Mouse (Mus musculus) forebrain, embryonic 11.5 days (tissue): Measurements from ENCODE around the gene Erich3. TPM values are rescaled to one million over a fixed set of nuclear protein-coding genes. Genes with fewer than 3 reads are reported as not detected.

Experiments
- ATAC-seq: fragments of 200-750 bp; cut with Nextera tagmentation; replicated peaks from 2 replicates; pipeline ENCODE4 v1.8.0; 2017; ENCODE audit warnings: moderate TSS enrichment; ENCODE audit not compliant: low FRiP score
- DNase-seq: peaks from one replicate; pipeline ENCODE4 v3.0.0-alpha.2; 2017; ENCODE audit warnings: low spot score
- H3K27ac ChIP-seq: fragments of 300-500 bp; sonication (generic); 2 replicates; pipeline ENCODE4 v1.5.1; 2014; ENCODE audit warnings: low read depth, low read length
- H3K27me3 ChIP-seq: fragments of 300-500 bp; sonication (generic); 2 replicates; pipeline ENCODE4 v1.6.1; 2014; ENCODE audit warnings: mild to moderate bottlenecking, low read length, mixed read lengths; ENCODE audit not compliant: control insufficient read depth, insufficient read depth
- H3K36me3 ChIP-seq: fragments of 300-500 bp; sonication (generic); 2 replicates; pipeline ENCODE4 v1.6.1; 2014; ENCODE audit warnings: mild to moderate bottlenecking, low read length, moderate library complexity, mixed read lengths; ENCODE audit not compliant: control insufficient read depth, insufficient read depth
- H3K4me1 ChIP-seq: fragments of 300-500 bp; sonication (generic); replicated peaks from 2 replicates; pipeline ENCODE4 v1.6.1; 2014; ENCODE audit warnings: low read length, mixed read lengths; ENCODE audit not compliant: control insufficient read depth, insufficient read depth
- H3K4me2 ChIP-seq: fragments of 300-500 bp; sonication (generic); 2 replicates; pipeline ENCODE4 v1.6.1; 2014; ENCODE audit warnings: low read depth, mild to moderate bottlenecking, low read length, moderate library complexity, mixed read lengths; ENCODE audit not compliant: severe bottlenecking
- H3K4me3 ChIP-seq: fragments of 300-500 bp; sonication (generic); 2 replicates; pipeline ENCODE4 v1.5.1; 2014; ENCODE audit warnings: low read depth, low read length
- H3K9ac ChIP-seq: fragments of 300-500 bp; sonication (generic); 2 replicates; pipeline ENCODE4 v1.6.1; 2014; ENCODE audit warnings: low read length
- H3K9me3 ChIP-seq: fragments of 300-500 bp; sonication (generic); 2 replicates; pipeline ENCODE4 v1.6.1; 2016; ENCODE audit warnings: low read length, mixed read lengths; ENCODE audit not compliant: control insufficient read depth
- WGBS: fragments of 180-500 bp; shearing (Covaris S2); extraction: QIAGEN DNeasy Blood & Tissue Kit; methylation state at CpG from one replicate; pipeline ENCODE4 v1.1.7; 2014; 5-methylcytosine and 5-hydroxymethylcytosine counted together
- polyA plus RNA-seq: library from polyadenylated mRNA; unstranded; fragments of >200 nt; fragmentation: Nextera tagmentation; extraction: Ambion mirVana; gene quantifications from 2 replicates; pipeline ENCODE4 v1.2.1, GENCODE M21; 2014

Erich3 gene
- polyA plus RNA-seq, 1 experiment from 2014 or later, result 0.47 TPM

- Histone ChIP-seq H3K9ac (no peak overlapping the region), H3K4me3 (no peak overlapping the region), H3K4me1 (peaks cover 5% of the 10 kb centered on the region; the same call in 1 of the 2 replicates), H3K9me3 (no peaks in the 10 kb centered on the region), H3K27ac (no peak overlapping the region), H3K36me3 (no peaks in the 10 kb centered on the region), H3K4me2 (peak overlapping the region; percentile 79), H3K27me3 (peaks cover 6% of the 10 kb centered on the region; the same call in 1 of the 2 replicates)
- 44% methylated on average over 4 of the region's 4 CpGs for WGBS
- DNase-seq (no peak), ATAC-seq (no peak)
Observed at GRCm38 (mm10) chr3:154664636-154665035, 977 bp downstream of the Erich3 start.

GRCm38 (mm10) chr3:154668485-154668884 is 4.8 kb downstream of the Erich3 start:
- no peaks in the 10 kb centered on the region for H3K9me3 ChIP-seq
- H3K4me1 ChIP-seq, result peaks cover 3% of the 10 kb centered on the region; the same call in 1 of the 2 replicates
- no peak for DNase-seq
- no peak overlapping the region for H3K27ac ChIP-seq
- H3K9ac ChIP-seq, result no peak overlapping the region
- H3K36me3 ChIP-seq, result no peaks in the 10 kb centered on the region
- no peak overlapping the region for H3K4me3 ChIP-seq
- peaks cover 2% of the 10 kb centered on the region; the same call in 1 of the 2 replicates for H3K27me3 ChIP-seq
- 87% methylated on average over 3 of the region's 3 CpGs for WGBS
- ATAC-seq, result no peak
- no peak overlapping the region for H3K4me2 ChIP-seq

- H3K27me3 ChIP-seq, result no peaks in the 10 kb centered on the region
- no peak overlapping the region for H3K4me2 ChIP-seq
- no peak overlapping the region for H3K9ac ChIP-seq
- H3K4me3 ChIP-seq, result no peak overlapping the region
- DNase-seq (no peak), ATAC-seq (no peak)
- H3K9me3 ChIP-seq, result no peaks in the 10 kb centered on the region
- no peak overlapping the region for H3K27ac ChIP-seq
- no peaks in the 10 kb centered on the region for H3K4me1 ChIP-seq
- H3K36me3 ChIP-seq, result no peaks in the 10 kb centered on the region
- 89% methylated on average over 6 of the region's 6 CpGs for WGBS
Observed at GRCm38 (mm10) chr3:154670584-154670983, 6.9 kb downstream of the Erich3 start.

- no peaks in the 10 kb centered on the region for H3K4me1 ChIP-seq
- no peak overlapping the region for H3K4me2 ChIP-seq
- H3K27me3 ChIP-seq, result no peaks in the 10 kb centered on the region
- DNase-seq, result no peak
- ATAC-seq, result no peak
- H3K36me3 ChIP-seq, result no peaks in the 10 kb centered on the region
- H3K9me3 ChIP-seq, result no peaks in the 10 kb centered on the region
- no peak overlapping the region for H3K4me3 ChIP-seq
- no peak overlapping the region for H3K9ac ChIP-seq
- WGBS, result 71% methylated on average over 5 of the region's 5 CpGs
- H3K27ac ChIP-seq, result no peak overlapping the region
Observed at GRCm38 (mm10) chr3:154671013-154671412, 7.4 kb downstream of the Erich3 start.

- Histone ChIP-seq H3K9ac (no peak overlapping the region), H3K27ac (no peak overlapping the region), H3K9me3 (no peaks in the 10 kb centered on the region), H3K4me2 (no peak overlapping the region), H3K4me1 (no peaks in the 10 kb centered on the region), H3K36me3 (no peaks in the 10 kb centered on the region), H3K4me3 (no peak overlapping the region), H3K27me3 (no peaks in the 10 kb centered on the region)
- ATAC-seq (peak; percentile 70), DNase-seq (no peak)
- 57% methylated on average over 8 of the region's 8 CpGs for WGBS
Observed at GRCm38 (mm10) chr3:154673326-154673725, 9.7 kb downstream of the Erich3 start.

- DNase-seq (no peak), ATAC-seq (no peak)
- 72% methylated on average over 2 of the region's 2 CpGs for WGBS
- Histone ChIP-seq H3K9me3 (no peaks in the 10 kb centered on the region), H3K27me3 (no peaks in the 10 kb centered on the region), H3K4me1 (no peaks in the 10 kb centered on the region), H3K27ac (no peak overlapping the region), H3K9ac (no peak overlapping the region), H3K36me3 (no peaks in the 10 kb centered on the region), H3K4me3 (no peak overlapping the region), H3K4me2 (no peak overlapping the region)
Observed at GRCm38 (mm10) chr3:154682570-154682969, 18.9 kb downstream of the Erich3 start.

- H3K4me2 ChIP-seq, result no peak overlapping the region
- no peak overlapping the region for H3K9ac ChIP-seq
- H3K36me3 ChIP-seq, result no peaks in the 10 kb centered on the region
- no peak overlapping the region for H3K4me3 ChIP-seq
- DNase-seq (no peak), ATAC-seq (no peak)
- 86% methylated on average over 2 of the region's 2 CpGs for WGBS
- H3K4me1 ChIP-seq, result no peaks in the 10 kb centered on the region
- no peaks in the 10 kb centered on the region for H3K27me3 ChIP-seq
- H3K27ac ChIP-seq, result no peak overlapping the region
- H3K9me3 ChIP-seq, result no peaks in the 10 kb centered on the region
Observed at GRCm38 (mm10) chr3:154683667-154684066, 20.0 kb downstream of the Erich3 start.

GRCm38 (mm10) chr3:154690260-154690659 is 26.6 kb downstream of the Erich3 start:
- Histone ChIP-seq H3K9ac (no peak overlapping the region), H3K36me3 (no peaks in the 10 kb centered on the region), H3K27me3 (no peaks in the 10 kb centered on the region), H3K4me3 (no peak overlapping the region), H3K4me2 (no peak overlapping the region), H3K27ac (no peak overlapping the region), H3K9me3 (no peaks in the 10 kb centered on the region), H3K4me1 (no peaks in the 10 kb centered on the region)
- no peak for DNase-seq
- no peak for ATAC-seq

GRCm38 (mm10) chr3:154691897-154692571 is 28.4 kb downstream of the Erich3 start:
- 67% methylated on average over 14 of the region's 14 CpGs for WGBS
- DNase-seq (no peak), ATAC-seq (peak; percentile 25; the same call in 1 of the 2 replicates)
- Histone ChIP-seq H3K4me2 (no peak overlapping the region), H3K27me3 (no peaks in the 10 kb centered on the region), H3K9ac (no peak overlapping the region), H3K36me3 (no peaks in the 10 kb centered on the region), H3K9me3 (no peaks in the 10 kb centered on the region), H3K27ac (no peak overlapping the region), H3K4me3 (no peak overlapping the region), H3K4me1 (no peaks in the 10 kb centered on the region)
